Mouse (Mus musculus): Measurements from ENCODE around the gene Gm7030.
"Not testable (repeated sequence)": the region's sequence is repeated elsewhere in the genome, so short reads cannot be mapped to it uniquely, and the experiment has no call there.

Gm7030 gene

DNA sequence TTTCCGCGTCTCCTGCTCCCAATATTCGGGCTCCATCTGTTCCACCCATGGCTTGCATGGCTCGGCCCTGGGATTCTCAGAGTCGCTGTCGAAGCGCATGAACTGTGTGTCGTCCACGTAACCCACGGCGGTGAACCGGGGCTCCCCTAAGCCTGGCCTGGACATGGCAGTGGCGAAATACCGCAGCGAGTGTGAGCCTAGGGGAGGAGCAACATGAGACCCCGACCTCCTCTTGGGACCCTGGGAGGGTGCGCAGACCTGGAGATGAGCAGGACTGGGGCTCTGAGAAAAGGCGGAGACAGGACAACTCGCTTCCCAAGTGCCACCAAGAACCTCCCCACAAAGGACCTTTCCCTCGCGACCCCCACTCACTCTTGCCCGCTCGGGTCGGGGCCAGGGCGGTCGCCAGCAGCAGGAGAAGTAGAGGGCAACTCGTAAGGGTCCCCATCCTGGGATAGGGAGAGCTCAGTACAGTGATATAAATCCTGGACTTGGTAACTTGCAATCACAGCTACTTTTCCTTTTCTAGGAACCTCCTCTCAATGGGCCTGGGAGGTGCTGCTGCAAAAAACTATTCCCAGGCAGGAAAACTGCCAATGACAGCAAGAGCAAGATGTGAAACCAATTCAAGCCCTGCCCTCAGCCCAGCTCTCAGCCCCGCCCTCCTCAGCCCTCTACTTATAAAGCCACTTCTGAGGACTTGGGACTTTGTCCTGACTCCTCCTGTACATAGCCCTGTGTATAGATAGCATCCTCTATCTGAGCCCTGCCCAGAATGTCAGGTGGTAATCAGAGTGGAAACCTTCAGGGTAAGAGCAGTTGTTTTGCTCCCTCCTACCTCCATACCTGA, at the start of gene Gm7030:
Gm7030 (minus strand) TSS at position 458 of the 850 bp plus-strand sequence.
- not testable (repeated sequence) for DNase-seq (ENCODE audit: low read depth, low spot score)

GRCm38 (mm10) chr17:36178938-36179337, 49.7 kb upstream of the Gm7030 start:
- not testable (repeated sequence) for DNase-seq (ENCODE audit: low read depth, low spot score)

DNA sequence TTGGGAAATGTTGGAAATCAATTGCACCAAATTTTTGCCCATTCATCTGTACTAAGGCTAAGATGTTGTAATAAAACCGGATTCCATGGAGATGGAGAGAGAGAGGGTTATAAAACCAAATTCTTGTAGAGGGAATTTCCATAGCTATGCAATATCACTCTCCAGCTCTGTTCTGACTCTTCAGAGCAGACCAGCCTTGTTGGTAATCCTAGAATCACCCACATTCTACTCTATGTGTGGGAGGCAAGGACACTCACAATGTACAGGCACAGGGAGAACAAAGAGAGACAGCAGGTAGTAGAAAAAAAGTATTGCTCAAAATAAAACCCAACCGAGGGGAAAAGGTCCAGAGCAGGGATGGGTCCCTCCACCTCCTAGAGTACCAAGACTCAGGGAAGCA, 46.9 kb upstream of the Gm7030 start:
- not testable (repeated sequence) for DNase-seq (ENCODE audit: low read depth, low spot score)

DNA sequence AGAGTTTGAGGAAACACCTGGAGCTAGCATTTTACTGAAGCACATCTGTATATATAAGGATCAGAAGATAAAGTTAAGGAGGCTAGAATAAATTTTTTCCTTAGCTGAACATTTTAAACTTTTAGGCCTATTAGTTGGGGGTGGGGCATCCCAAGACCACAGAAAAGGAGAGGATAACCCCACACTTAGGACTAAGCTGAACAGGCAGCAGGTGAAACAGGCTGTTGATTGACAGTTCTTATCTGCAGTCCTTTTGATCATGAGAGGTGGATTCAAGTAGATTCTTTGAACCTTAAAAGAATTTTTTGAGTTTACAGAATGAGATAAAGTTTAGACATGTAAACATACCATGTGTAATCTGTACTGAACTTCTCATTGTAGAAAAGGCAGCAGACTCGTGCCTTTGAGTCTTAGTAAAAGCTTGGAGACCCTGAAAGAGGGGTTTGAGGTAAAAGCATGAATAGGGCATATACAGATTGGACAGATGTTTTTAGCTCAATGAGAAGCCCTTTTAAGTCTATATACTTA, 41.1 kb upstream of the Gm7030 start:
- no peak for DNase-seq (ENCODE audit: low read depth, low spot score)

- no peak for DNase-seq (ENCODE audit: low read depth, low spot score)
These were observed 40.5 kb upstream of the Gm7030 start for GRCm38 (mm10) chr17:36169753-36170152.

DNA sequence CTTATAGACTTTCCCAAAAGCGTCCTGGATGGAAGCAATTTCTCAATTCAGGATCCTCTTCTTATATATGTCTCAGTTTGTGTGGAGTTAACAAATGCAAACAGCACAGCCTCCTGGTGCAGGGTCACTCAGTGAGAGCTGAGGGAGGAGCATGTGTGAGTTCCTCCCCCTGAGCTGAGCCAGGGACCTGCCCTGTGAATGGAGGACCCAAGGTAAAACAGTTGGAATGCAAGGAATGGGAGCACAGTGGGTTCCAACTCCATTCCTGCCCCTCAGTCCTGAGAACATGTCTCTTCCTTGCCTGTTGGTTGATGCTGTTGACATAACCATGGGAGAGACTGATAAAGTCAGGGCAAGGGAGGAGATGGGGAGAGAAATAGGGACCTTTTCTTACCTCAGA, 39.9 kb upstream of the Gm7030 start:
- not testable (repeated sequence) for DNase-seq (ENCODE audit: low read depth, low spot score)

- no peak for DNase-seq (ENCODE audit: low read depth, low spot score)
These were observed 38.9 kb upstream of the Gm7030 start, which contains the start of gene Gm8909 for GRCm38 (mm10) chr17:36168039-36168652. Gm8909 (minus strand) TSS chr17:36168537.

GRCm38 (mm10) chr17:36167306-36168038, 38.2 kb upstream of the Gm7030 start:
- DNase-seq (ENCODE audit: low read depth, low spot score): no peak

- not testable (repeated sequence) for DNase-seq (ENCODE audit: low read depth, low spot score)
These were observed 37.7 kb upstream of the Gm7030 start for GRCm38 (mm10) chr17:36166901-36167300.

GRCm38 (mm10) chr17:36161129-36162051, 32.2 kb upstream of the Gm7030 start:
- no peak for DNase-seq (ENCODE audit: low read depth, low spot score)

GRCm38 (mm10) chr17:36158264-36158663, 29.0 kb upstream of the Gm7030 start:
- DNase-seq (ENCODE audit: low read depth, low spot score): not testable (repeated sequence)

- not testable (repeated sequence) for DNase-seq (ENCODE audit: low read depth, low spot score)
These were observed 28.6 kb upstream of the Gm7030 start for GRCm38 (mm10) chr17:36157782-36158181.

- no peak for DNase-seq (ENCODE audit: low read depth, low spot score)
These were observed 25.3 kb upstream of the Gm7030 start for GRCm38 (mm10) chr17:36154271-36155149.

- DNase-seq (ENCODE audit: low read depth, low spot score): not testable (repeated sequence)
These were observed 22.0 kb upstream of the Gm7030 start for GRCm38 (mm10) chr17:36151200-36151599.

DNA sequence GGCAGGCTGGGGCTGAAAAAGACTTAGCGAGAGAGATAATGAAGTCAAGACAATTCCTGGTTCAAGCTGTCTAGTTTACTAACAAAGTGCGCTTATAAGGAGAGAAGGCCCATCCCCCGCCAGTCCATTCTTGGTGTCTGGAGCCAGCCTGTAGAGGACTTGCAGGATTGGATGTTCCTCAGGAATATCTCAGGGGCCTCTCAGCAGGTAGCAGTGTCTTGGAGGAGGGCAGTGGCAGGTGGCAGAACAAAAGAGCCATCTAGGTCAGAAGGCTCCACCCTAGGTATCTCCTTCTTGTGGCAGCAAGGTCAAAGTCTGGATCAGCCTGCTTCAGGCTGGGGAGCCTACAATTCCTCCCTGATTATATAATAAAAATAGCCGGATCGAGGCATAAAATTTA, 19.2 kb upstream of the Gm7030 start:
- DNase-seq (ENCODE audit: low read depth, low spot score): not testable (repeated sequence)

- DNase-seq (ENCODE audit: low read depth, low spot score): not testable (repeated sequence)
These were observed 17.7 kb upstream of the Gm7030 start for GRCm38 (mm10) chr17:36146937-36147336.

- not testable (repeated sequence) for DNase-seq (ENCODE audit: low read depth, low spot score)
These were observed 16.6 kb upstream of the Gm7030 start for GRCm38 (mm10) chr17:36145861-36146156.

DNA sequence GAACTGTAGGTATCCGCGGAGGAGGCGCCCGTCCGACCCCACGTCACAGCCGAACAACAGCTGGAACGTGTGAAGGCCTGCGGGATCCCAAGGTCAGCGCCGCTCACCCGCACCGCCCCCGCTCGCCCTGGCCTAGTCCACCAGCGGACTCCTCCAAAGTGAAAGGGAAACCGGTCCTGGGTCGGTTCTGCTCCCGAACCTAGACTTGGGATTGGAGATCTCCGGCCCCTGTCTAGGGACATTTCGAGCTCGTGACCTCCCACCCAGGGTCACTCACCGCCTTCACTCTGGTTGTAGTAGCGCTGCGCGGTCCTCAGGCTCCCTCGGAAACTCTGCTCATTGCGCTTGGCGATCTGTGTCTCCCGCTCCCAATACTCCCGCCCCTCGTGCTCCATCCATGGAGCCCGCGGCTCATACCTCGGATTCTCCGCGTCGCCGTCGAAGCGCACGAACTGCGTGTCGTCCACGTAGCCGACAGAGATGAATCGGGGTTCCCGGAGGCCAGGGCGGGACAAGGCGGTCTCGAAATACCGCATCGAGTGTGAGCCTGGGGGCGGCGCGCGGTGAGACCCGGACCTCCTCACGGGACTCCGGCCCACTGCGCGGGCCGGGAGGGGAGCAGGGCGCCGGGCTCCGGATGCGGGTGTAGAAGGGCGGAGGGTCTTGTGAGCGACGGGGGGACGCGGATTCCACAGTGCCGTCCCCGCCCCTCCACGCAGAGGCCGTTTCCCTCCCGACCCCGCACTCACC, 16.1 kb upstream of the Gm7030 start:
- DNase-seq (ENCODE audit: low read depth, low spot score): no peak

DNA sequence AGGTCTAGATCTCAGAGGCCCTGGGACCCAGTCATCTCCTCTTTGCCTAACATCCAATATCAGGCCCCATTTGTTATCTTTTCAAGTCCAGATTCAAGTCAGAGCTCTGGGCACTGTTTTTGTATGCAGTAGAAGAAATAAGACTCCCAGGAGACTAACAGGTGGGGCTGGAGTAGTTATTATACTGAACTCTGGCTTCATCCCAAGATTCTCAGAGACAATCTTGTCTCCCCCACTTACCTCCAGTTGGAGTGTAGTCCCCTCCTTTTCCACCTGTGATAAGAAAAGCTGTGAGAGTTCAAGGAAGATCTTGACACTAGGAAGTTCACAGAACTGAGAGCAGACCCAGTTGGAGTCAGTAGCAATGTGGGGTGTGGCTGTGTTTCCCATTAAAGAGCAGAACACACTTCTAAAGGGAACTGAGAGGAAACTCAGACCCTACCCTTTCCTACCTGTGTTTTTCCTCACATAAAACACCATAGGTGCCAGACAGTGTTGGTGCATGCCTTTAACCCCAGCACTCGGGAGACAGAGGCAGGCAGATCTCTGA, 7.1 kb upstream of the Gm7030 start:
- not testable (repeated sequence) for DNase-seq (ENCODE audit: low read depth, low spot score)

All from embryo, embryonic 11.5 days (tissue).